Mouse (Mus musculus): ENCODE data around the gene Emilin1.

Gene Emilin1

DNA sequence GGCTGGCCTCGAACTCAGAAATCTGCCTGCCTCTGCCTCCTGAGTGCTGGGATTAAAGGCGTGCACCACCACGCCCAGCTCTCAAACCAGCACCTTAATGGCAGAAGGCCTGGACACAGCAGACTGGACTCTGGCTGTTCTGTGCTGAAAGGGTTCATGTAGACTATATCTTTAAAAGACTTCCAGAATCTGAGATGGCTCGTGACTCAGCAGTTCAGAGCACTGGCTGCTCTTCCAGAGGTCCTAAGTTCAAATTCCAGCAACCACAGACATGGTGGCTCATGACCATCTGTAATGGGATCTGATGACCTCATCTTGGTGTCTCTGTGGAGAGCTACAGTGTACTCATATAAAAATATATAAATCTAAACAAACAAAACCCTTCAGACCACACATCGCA, 11.3 kb upstream of the Emilin1 start:
- intact Hi-C loops (cut with DNase I): no loop called here

- intact Hi-C loops (cut with DNase I): no loop called here
Measured at GRCm38 (mm10) chr5:30907413-30908059, 5.7 kb upstream of the Emilin1 start, which contains the start of gene Ost4. TSS of gene Ost4 (minus strand) at chr5:30907788.

GRCm38 (mm10) chr5:30908426-30909299, 4.5 kb upstream of the Emilin1 start:
- intact Hi-C loops (cut with DNase I): no loop called here

DNA sequence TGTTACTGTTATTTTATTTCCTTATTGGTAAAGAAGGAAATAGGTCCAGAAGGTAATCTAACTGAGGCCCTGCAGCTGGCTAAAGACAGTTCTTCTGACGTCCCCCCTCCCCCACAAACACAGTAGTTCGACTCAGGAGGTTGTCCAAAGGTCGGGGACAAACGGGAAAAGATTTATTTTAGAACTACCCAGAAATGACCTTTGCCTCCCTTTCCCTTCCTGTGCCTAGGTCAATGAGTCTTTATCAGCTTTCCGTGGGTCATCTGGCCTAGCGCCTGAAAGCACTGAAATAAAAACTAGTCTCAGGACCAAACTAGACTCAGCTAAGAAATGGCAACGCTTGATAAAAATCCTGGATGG, 3.9 kb upstream of the Emilin1 start:
- intact Hi-C loops (cut with DNase I): no loop called here

DNA sequence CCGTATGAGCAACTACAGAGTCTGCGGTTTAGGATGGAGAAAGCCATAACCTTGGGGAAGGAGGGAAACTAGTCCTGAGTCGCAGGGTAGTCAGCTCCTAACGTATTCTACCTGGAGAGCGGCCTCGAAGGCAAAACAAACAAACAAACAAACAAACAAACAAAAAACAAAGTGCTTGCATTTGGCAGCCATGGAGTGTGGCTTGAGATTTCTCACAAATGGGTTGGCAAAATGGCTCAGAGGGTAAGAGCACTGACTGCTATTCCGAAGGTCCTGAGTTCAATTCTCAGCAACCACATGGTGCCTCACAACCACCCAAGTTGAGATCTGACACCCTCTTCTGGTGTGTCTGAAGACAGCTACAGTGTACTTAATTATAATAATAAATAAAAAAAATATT, 3.3 kb upstream of the Emilin1 start:
- intact Hi-C loops (cut with DNase I): no loop called here

DNA sequence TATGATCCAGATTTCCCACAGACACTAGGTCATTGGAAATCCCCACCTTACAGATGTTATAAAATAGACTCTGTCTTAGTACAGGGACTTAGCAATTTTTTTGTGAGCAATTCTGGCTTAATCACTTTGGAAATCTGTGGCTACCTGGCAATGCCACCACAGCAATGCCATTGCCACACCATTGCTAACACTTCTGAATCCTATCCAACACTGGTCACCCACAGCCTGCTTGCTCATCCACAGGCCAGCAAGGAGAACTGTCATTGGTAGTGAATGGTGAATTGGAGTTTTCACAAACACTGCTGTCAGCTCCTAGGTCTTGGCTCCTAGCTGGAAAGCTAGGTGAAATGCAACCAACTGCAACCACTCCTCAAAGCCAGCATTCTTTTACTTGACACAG, 2.7 kb upstream of the Emilin1 start:
- intact Hi-C loops (cut with DNase I): no loop called here

DNA sequence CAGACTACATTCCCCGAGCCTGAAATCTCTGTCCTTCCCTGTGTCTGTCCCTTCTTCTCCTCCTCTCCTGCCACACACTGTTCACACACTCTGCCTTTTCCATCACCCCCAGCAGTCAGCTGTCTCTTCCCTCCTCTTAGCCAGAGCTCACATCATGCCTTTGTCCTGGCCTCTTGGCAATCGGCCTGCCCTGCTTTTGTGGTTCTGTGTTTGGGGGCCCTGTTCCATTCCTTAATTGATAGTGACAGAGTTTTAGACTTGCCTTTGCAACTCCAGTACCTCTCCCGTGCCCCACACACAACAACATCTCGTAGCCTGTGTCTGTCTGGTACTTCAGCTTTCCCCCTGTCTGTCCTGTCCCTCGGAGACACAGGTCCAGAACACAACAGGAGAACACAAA, 1.0 kb upstream of the Emilin1 start:
- intact Hi-C loops (cut with DNase I): no loop called here

DNA sequence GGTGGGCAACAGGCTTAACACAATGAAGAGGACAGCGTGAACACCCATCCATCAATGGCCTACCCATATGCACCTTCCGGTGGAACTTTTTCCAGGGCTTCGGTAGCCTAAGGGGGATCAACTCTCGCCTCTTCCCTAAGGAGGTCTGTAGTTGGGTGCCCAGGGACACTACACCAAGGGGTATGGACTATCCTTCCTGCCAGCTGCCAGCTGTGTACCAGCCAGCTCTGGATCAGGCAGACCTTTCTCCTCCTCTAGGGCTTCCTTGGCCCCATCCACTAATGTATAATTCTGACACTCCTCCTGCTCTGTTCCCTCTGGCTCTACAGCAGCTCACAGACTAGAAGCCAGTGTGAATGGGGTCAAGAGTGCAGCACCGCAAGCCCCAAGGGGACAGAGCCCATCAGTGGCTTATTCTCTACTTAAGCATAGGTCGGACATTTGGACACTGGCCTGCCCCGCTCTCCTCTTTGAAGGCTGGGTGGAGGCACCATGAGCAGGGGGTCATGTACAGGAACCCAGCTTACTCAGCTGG, 966 bp downstream of the Emilin1 start:
- intact Hi-C loops (cut with DNase I): no loop called here

DNA sequence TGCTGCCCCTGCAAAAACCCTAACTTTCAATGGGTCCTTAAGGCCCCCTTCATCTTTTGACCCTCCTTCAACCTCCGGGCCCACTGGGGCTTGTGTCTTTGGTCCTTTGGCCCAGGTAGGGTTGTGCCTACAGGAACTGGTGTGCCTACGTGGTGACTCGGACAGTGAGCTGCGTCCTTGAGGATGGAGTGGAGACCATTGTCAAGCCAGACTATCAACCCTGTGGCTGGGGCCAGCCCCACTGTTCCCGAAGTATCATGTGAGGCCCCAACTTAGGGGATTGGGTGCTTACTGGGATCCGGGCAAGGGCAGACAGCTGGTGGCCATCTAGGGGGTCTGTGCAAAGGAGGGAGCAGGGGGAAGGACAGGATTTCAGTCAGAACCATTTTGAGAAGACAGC, 1.6 kb downstream of the Emilin1 start:
- intact Hi-C loops (cut with DNase I): loop anchor here (5.0 kb wide), 1 partner anchor 108 kb away; no protein-coding TSS in a partner anchor

GRCm38 (mm10) chr5:30915456-30915855, 2.3 kb downstream of the Emilin1 start:
- intact Hi-C loops (cut with DNase I): loop anchor here (5.0 kb wide), 1 partner anchor 108 kb away; no protein-coding TSS in a partner anchor

GRCm38 (mm10) chr5:30915974-30916433, 2.8 kb downstream of the Emilin1 start:
- intact Hi-C loops (cut with DNase I): loop anchor here (5.0 kb wide), 1 partner anchor 109 kb away; no protein-coding TSS in a partner anchor

GRCm38 (mm10) chr5:30916841-30917240, 3.6 kb downstream of the Emilin1 start:
- intact Hi-C loops (cut with DNase I): loop anchor here (5.0 kb wide), 1 partner anchor 110 kb away; no protein-coding TSS in a partner anchor

GRCm38 (mm10) chr5:30917348-30917747, 4.1 kb downstream of the Emilin1 start:
- intact Hi-C loops (cut with DNase I): loop anchor here (5.0 kb wide), 1 partner anchor 110 kb away; no protein-coding TSS in a partner anchor

DNA sequence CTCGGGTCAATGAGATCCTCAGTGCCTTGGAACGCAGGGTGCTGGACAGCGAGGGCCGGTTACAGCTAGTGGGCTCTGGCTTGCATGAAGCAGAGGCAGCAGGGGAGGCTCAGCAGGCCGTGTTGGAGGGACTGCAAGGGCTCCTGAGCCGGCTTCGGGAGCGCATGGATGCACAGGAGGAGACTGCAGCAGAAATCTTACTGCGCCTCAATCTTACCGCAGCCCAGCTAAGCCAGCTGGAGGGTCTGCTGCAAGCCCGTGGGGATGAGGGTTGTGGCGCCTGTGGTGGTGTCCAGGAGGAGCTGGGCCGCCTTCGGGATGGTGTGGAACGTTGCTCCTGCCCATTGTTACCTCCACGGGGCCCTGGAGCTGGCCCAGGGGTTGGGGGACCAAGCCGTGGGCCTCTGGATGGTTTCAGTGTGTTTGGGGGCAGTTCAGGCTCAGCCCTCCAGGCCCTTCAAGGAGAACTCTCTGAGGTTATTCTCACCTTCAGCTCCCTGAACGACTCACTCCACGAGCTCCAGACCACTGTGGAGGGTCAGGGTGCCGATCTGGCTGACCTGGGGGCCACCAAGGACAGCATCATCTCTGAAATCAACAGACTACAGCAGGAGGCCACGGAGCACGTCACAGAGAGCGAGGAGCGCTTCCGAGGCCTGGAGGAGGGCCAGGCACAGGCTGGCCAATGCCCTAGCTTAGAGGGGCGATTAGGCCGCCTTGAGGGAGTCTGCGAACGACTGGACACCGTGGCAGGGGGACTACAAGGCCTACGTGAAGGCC, 4.9 kb downstream of the Emilin1 start:
- intact Hi-C loops (cut with DNase I): loop anchor here (5.0 kb wide), 1 partner anchor 111 kb away; no protein-coding TSS in a partner anchor

- intact Hi-C loops (cut with DNase I): loop anchor here (5.0 kb wide), 1 partner anchor 111 kb away; no protein-coding TSS in a partner anchor
Measured at GRCm38 (mm10) chr5:30918691-30919090, 5.5 kb downstream of the Emilin1 start.

DNA sequence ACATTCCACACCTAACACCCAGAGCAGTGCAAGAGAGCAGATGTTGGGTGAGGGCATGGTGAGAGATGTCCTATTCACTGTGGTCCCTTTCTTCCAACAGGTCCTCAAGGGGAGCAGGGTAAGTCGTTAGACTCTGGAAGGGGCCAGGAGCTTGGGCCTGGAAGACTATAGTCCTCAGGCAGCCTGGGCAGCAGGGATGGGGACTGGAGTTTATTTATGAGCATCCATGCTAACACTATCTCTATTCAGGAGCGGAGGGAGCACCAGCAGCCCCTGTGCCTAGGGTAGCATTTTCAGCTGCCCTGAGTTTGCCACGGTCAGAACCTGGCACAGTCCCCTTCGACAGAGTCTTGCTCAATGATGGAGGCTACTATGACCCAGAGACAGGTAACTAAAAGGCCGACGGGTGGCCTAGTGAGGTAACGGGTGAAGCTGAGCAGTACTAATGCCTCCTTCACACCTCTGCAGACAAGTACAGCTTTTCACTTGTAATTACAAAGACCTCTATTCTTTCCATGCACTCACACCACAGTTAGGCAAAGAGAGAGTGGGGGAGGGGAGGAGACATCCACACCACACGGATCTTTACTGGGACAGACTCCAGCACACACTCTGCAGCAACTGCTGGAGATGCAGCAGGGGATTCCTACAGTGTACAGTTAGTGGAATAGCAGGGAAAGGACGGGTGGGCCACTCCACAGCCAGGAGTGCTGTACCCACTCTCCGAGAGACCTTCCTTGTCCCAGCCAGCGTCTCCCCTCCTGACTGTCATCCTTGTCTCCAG, 6.8 kb downstream of the Emilin1 start:
- intact Hi-C loops (cut with DNase I): loop anchor here (5.0 kb wide), 1 partner anchor 113 kb away; no protein-coding TSS in a partner anchor

- intact Hi-C loops (cut with DNase I): no loop called here
Measured at GRCm38 (mm10) chr5:30920621-30921020, 7.4 kb downstream of the Emilin1 start.

DNA sequence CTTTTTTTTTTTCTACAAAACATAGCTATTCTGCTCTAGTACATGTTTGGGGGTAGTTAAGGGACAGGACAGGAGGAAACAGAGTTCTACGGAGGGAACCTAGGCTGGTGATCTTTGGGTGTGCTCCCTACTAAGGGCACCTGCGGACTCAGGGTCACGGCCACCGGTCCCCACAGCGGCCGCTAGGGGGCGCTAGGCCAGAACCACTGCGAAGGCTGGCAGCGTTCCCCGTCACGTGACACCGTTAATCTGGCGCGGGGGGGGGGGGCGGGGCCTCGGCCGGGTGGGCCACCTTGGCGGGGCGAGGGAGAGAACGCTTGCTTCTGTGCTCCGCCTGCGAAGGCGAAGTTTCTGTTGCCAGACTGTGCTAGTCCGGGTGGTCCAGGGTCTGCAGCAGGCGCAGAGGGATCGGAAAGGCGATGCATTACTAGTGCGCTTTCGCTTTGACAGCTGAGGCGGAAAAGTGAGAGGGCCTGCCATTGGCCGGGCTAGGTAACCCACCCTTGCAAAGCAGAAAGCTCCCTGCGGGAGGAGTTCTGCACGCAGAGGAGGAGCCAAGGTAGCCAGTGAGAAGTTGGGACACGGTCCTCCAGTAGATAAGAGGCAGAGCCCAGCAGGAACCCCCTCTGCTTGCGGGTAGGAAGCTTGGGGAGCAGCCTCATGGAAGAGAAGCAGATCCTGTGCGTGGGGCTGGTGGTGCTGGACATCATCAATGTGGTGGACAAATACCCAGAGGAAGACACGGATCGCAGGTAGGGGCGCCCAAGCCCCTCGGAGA, 8.2 kb downstream of the Emilin1 start, which contains the start of gene Khk:
TSS of gene Khk (plus strand) at position 176 of the 778 bp plus-strand sequence.
- intact Hi-C loops (cut with DNase I): no loop called here

DNA sequence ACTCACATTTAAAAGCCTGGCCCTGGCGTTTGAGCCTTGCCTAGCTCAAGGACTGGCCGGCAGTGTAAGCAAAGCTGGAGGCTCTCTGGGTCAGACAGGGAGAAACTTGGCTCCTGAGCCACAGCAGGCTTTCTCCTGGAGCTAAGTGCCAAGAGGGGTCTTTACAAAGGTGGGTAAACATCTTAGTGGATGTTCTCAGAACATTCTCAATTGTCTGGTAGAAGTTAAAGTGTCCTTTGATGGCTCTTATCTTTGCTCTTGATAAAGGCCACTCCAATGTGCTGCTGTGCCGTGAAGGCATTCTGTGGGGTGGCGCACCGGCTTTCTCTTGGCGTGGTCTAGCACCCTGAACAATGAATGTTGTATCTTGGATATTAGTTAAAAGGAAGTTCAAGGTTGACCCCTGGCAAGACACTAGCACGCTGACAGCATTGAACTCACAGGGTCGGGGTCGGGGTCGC, 9.4 kb downstream of the Emilin1 start:
- intact Hi-C loops (cut with DNase I): no loop called here
